Mouse (Mus musculus) C2C12 (cell line): ENCODE results near the gene Trim30c. TPM values are rescaled to one million over a fixed set of nuclear protein-coding genes. Genes with fewer than 3 reads are reported as not detected.

Experiments
- H3K27me3 ChIP-seq: one replicate; pipeline ENCODE4 v1.6.1; 2011; ENCODE audit not compliant: control insufficient read depth, insufficient read depth, insufficient read length
- H3K36me3 ChIP-seq: one replicate; pipeline ENCODE4 v1.6.1; 2011; ENCODE audit not compliant: control insufficient read depth, insufficient read depth
- H3K4me3 ChIP-seq: one replicate; pipeline ENCODE4 v1.5.1; 2011; ENCODE audit warnings: mild to moderate bottlenecking, control low read depth; ENCODE audit not compliant: poor library complexity, insufficient read depth, severe bottlenecking
- H3K79me2 ChIP-seq: one replicate; pipeline ENCODE4 v1.6.1; 2011; ENCODE audit not compliant: control insufficient read depth, insufficient read depth
- H3K79me3 ChIP-seq: one replicate; pipeline ENCODE4 v1.6.1; 2011; ENCODE audit warnings: low read depth, control low read depth
- H3ac ChIP-seq: one replicate; pipeline ENCODE3; 2011; ENCODE audit warnings: low read depth; ENCODE audit not compliant: control insufficient read depth, insufficient read length
- CEBPB ChIP-seq: IDR thresholded peaks from one replicate; pipeline ENCODE4 v1.6.1; 2011; ENCODE audit warnings: low read depth, mild to moderate bottlenecking, control low read depth, moderate library complexity
- CTCF ChIP-seq: IDR thresholded peaks from one replicate; pipeline ENCODE4 v1.5.1; 2011; ENCODE audit not compliant: control insufficient read depth, insufficient read depth, insufficient read length
- FOSL1 ChIP-seq: IDR thresholded peaks from one replicate; pipeline ENCODE4 v1.8.0; 2011; ENCODE audit warnings: mild to moderate bottlenecking, low read length; ENCODE audit not compliant: poor library complexity, insufficient read depth, severe bottlenecking
- MAX ChIP-seq: IDR thresholded peaks from one replicate; pipeline ENCODE4 v1.6.1; 2011; ENCODE audit warnings: mild to moderate bottlenecking, control low read depth
- MYOD1 ChIP-seq: IDR thresholded peaks from one replicate; pipeline ENCODE4 v1.6.1; 2011; ENCODE audit warnings: low read depth; ENCODE audit not compliant: control insufficient read depth, insufficient read length
- MYOG ChIP-seq: IDR thresholded peaks from one replicate; pipeline ENCODE4 v1.6.1; 2011; ENCODE audit not compliant: control insufficient read depth, insufficient read length; ENCODE audit errors: extremely low read depth
- USF1 ChIP-seq: IDR thresholded peaks from one replicate; pipeline ENCODE4 v1.6.1; 2011; ENCODE audit warnings: low read depth, mild to moderate bottlenecking, control low read depth, moderate library complexity
- long read RNA-seq, 2 experiments: library from polyadenylated mRNA; unstranded; transcript quantifications; one replicate each; pipeline ENCODE4 v2.0.0; 2019 to 2020
- polyA plus RNA-seq: library from polyadenylated mRNA; unstranded; fragments of >200 nt; fragmentation: generic; extraction: Trizol; gene quantifications from one replicate; pipeline ENCODE4 v1.2.1, GENCODE M21; 2012; ENCODE audit warnings: missing spikeins

The Trim30c gene
- polyA plus RNA-seq = not detected
- long read RNA-seq, experiment 1 = 0 reads
- long read RNA-seq, experiment 2 = 0 reads

- no peak for TF ChIP-seq MAX
- no peak for TF ChIP-seq MYOD1
- no peak for TF ChIP-seq MYOG
- no peak for TF ChIP-seq FOSL1
- TF ChIP-seq USF1 = no peak
- TF ChIP-seq CEBPB = no peak
- no peak for TF ChIP-seq CTCF
- H3K27me3 ChIP-seq = no peaks in the 10 kb centered on the region
- H3K36me3 ChIP-seq = no peaks in the 10 kb centered on the region
- H3K79me2 ChIP-seq = no peaks in the 10 kb centered on the region
- no peak within 1 kb of the TSS for H3K4me3 ChIP-seq
- H3ac ChIP-seq = no peak within 1 kb of the TSS
- H3K79me3 ChIP-seq = no peaks in the 10 kb centered on the region
These were observed at the start of gene Trim30c for GRCm38 (mm10) chr7:104400698-104401097. Gene Trim30c, minus strand, starts transcription at chr7:104400837.

GRCm38 (mm10) chr7:104445961-104446645 lies 45.5 kb upstream of the Trim30c start:
- Histone ChIP-seq H3K79me2 (no peaks in the 10 kb centered on the region), H3K36me3 (no peaks in the 10 kb centered on the region), H3K79me3 (no peaks in the 10 kb centered on the region), H3K27me3 (no peaks in the 10 kb centered on the region), H3K4me3 (no peak overlapping the region), H3ac (no peak overlapping the region)
- no peak for TF ChIP-seq MYOD1
- no peak for TF ChIP-seq CEBPB
- TF ChIP-seq FOSL1 = no peak
- no peak for TF ChIP-seq MYOG
- no peak for TF ChIP-seq MAX
- no peak for TF ChIP-seq CTCF
- TF ChIP-seq USF1 = no peak

- no peaks in the 10 kb centered on the region for H3K27me3 ChIP-seq
- H3K4me3 ChIP-seq = no peak overlapping the region
- no peak overlapping the region for H3ac ChIP-seq
- H3K36me3 ChIP-seq = no peaks in the 10 kb centered on the region
- no peaks in the 10 kb centered on the region for H3K79me3 ChIP-seq
- no peak for TF ChIP-seq USF1
- no peak for TF ChIP-seq FOSL1
- TF ChIP-seq MYOG = no peak
- TF ChIP-seq CEBPB = no peak
- TF ChIP-seq MYOD1 = no peak
- TF ChIP-seq MAX = no peak
- no peak for TF ChIP-seq CTCF
- H3K79me2 ChIP-seq = no peaks in the 10 kb centered on the region
These were observed 3.9 kb upstream of the Trim30c start for GRCm38 (mm10) chr7:104404460-104404950.

GRCm38 (mm10) chr7:104401140-104401539 lies 503 bp upstream of the Trim30c start:
- H3K79me3 ChIP-seq = no peaks in the 10 kb centered on the region
- TF ChIP-seq CEBPB (no peak), MYOG (no peak), MAX (no peak), CTCF (no peak), USF1 (no peak), FOSL1 (no peak), MYOD1 (no peak)
- H3K27me3 ChIP-seq = no peaks in the 10 kb centered on the region
- no peak overlapping the region for H3K4me3 ChIP-seq
- H3K79me2 ChIP-seq = no peaks in the 10 kb centered on the region
- H3K36me3 ChIP-seq = no peaks in the 10 kb centered on the region
- H3ac ChIP-seq = no peak overlapping the region

- Histone ChIP-seq H3K27me3 (no peaks in the 10 kb centered on the region), H3K79me2 (no peaks in the 10 kb centered on the region), H3K79me3 (no peaks in the 10 kb centered on the region), H3ac (no peak overlapping the region), H3K36me3 (no peaks in the 10 kb centered on the region), H3K4me3 (no peak overlapping the region)
- TF ChIP-seq CTCF (no peak), USF1 (no peak), CEBPB (no peak), MYOD1 (no peak), FOSL1 (no peak), MAX (no peak), MYOG (no peak)
These were observed 2.1 kb downstream of the Trim30c start for GRCm38 (mm10) chr7:104398492-104398891.

GRCm38 (mm10) chr7:104369736-104370414 lies 30.8 kb downstream of the Trim30c start, which contains the start of gene Trim30b:
Gene Trim30b, minus strand, starts transcription at chr7:104369884.
- Histone ChIP-seq H3K4me3 (no peak within 1 kb of the TSS), H3K36me3 (no peaks in the 10 kb centered on the region), H3ac (no peak within 1 kb of the TSS), H3K79me3 (no peaks in the 10 kb centered on the region), H3K27me3 (no peaks in the 10 kb centered on the region), H3K79me2 (no peaks in the 10 kb centered on the region)
- no peak for TF ChIP-seq MYOG
- TF ChIP-seq CEBPB = no peak
- no peak for TF ChIP-seq CTCF
- no peak for TF ChIP-seq MYOD1
- TF ChIP-seq FOSL1 = no peak
- no peak for TF ChIP-seq USF1
- TF ChIP-seq MAX = no peak
